Mouse (Mus musculus): ENCODE results near the gene Mbtps1.

- TF ChIP-seq CTCF (IDR thresholded peaks at IDR 0.05; ENCODE audit: control insufficient read depth, insufficient read depth, insufficient read length) (no peak), CEBPB (IDR thresholded peaks at IDR 0.05; ENCODE audit: low read depth) (no peak), MAX (IDR thresholded peaks at IDR 0.05) (peak; percentile 49), FOSL1 (IDR thresholded peaks at IDR 0.05; ENCODE audit: insufficient read depth, low read length, poor library complexity, severe bottlenecking) (no peak), USF1 (IDR thresholded peaks at IDR 0.05; ENCODE audit: low read depth) (peak; percentile 78)
Measured at GRCm38 (mm10) chr8:119574437-119575365, 16.2 kb upstream of the Mbtps1 start, which contains the start of the genes Hsdl1 and Dnaaf1.

All from C2C12 (cell line).